Mouse (Mus musculus) left cerebral cortex, adult 2 months (tissue): Measurements from ENCODE around the gene Plekhh1. TPM values are rescaled to one million over a fixed set of nuclear protein-coding genes. Genes with fewer than 3 reads are reported as not detected.

ENCODE experiments used
- DNase-seq, 2 experiments: peaks; one replicate each; pipeline ENCODE4 v3.0.0; 2021 to 2022; ENCODE audit warnings: low spot score in 2 of 2, mixed read lengths in 1 of 2; ENCODE audit errors: extremely low spot score in 1 of 2
- H3K27ac ChIP-seq: fragments of 200-600 bp; 2 replicates; pipeline ENCODE4 v1.8.1; 2022
- H3K4me3 ChIP-seq: fragments of 200-600 bp; 2 replicates; pipeline ENCODE4 v1.8.1; 2022
- CTCF ChIP-seq: fragments of 200-600 bp; IDR thresholded peaks from 2 replicates; pipeline ENCODE4 v1.8.1; 2022; ENCODE audit warnings: antibody characterized with exemption, mild to moderate bottlenecking, moderate library complexity
- intact Hi-C: fragments of 180-260 bp; cut with DNase I; formaldehyde crosslinking; loops from one replicate; pipeline ENCODE4 v1.15.1; 2025
- total RNA-seq, 2 experiments: library from RNA; stranded (reverse); gene quantifications; 2 replicates each; pipeline ENCODE4 v1.2.3; 2021

The Plekhh1 gene
- total RNA-seq, 2 experiments from 2014 or later = 9.1 to 12.1 TPM

GRCm38 (mm10) chr12:79097106-79097752, 68.3 kb downstream of the Plekhh1 start:
- no peak overlapping the region for H3K27ac ChIP-seq
- peak; percentile 79 for TF ChIP-seq CTCF
- H3K4me3 ChIP-seq = no peak overlapping the region
- intact Hi-C loops = loop anchor here (1.0 to 10.0 kb wide), 3 partner anchors 74 to 892 kb away; no protein-coding TSS in a partner anchor
- DNase-seq = peak in 1 of 2 experiments; percentile 17

- TF ChIP-seq CTCF = no peak
- DNase-seq = no peak
- Histone ChIP-seq H3K4me3 (no peak overlapping the region), H3K27ac (no peak overlapping the region)
- intact Hi-C loops = no loop called here
Measured at GRCm38 (mm10) chr12:79103773-79104172, 74.8 kb downstream of the Plekhh1 start.

- Histone ChIP-seq H3K4me3 (no peak overlapping the region), H3K27ac (no peak overlapping the region)
- no peak for DNase-seq
- intact Hi-C loops = no loop called here
- no peak for TF ChIP-seq CTCF
Measured at GRCm38 (mm10) chr12:79104544-79104943, 75.6 kb downstream of the Plekhh1 start.

- intact Hi-C loops = no loop called here
- H3K27ac ChIP-seq = no peak overlapping the region
- H3K4me3 ChIP-seq = no peak overlapping the region
- DNase-seq = no peak
- no peak for TF ChIP-seq CTCF
Measured at GRCm38 (mm10) chr12:79105312-79105711, 76.3 kb downstream of the Plekhh1 start.

- no peak for DNase-seq
- intact Hi-C loops = no loop called here
- Histone ChIP-seq H3K27ac (no peak overlapping the region), H3K4me3 (no peak overlapping the region)
- no peak for TF ChIP-seq CTCF
Measured at GRCm38 (mm10) chr12:79118991-79119390, 90.0 kb downstream of the Plekhh1 start.

GRCm38 (mm10) chr12:79122820-79123219, 93.9 kb downstream of the Plekhh1 start:
- no peak for DNase-seq
- intact Hi-C loops = no loop called here
- TF ChIP-seq CTCF = peak; percentile 58
- no peak overlapping the region for H3K27ac ChIP-seq
- H3K4me3 ChIP-seq = no peak overlapping the region

GRCm38 (mm10) chr12:79130299-79131177, 101.6 kb downstream of the Plekhh1 start, which contains the start of gene Arg2:
Gene Arg2 (plus strand): TSS chr12:79130777.
- Histone ChIP-seq H3K4me3 (peak within 1 kb of the TSS; percentile 48), H3K27ac (no peak within 1 kb of the TSS)
- intact Hi-C loops = no loop called here
- no peak for TF ChIP-seq CTCF
- peak; percentile 72 to 74 for DNase-seq

Other genes starting within 250 kb of the Plekhh1 start
- gene Atp6v1d, start 167.5 kb upstream of the Plekhh1 start, total RNA-seq = 100 to 1,000 TPM; 274 to 294 TPM
- gene Eif2s1, start 167.3 kb upstream of the Plekhh1 start, total RNA-seq = 10 to 100 TPM; 44.8 to 51.8 TPM
- under 1 TPM in 1 of 2 experiments, not detected in 1; 0.36 TPM for gene Plek2, start 122.2 kb upstream of the Plekhh1 start, total RNA-seq
- 10 to 100 TPM; 24.7 to 33.1 TPM for gene Tmem229b, start 21.5 kb upstream of the Plekhh1 start, total RNA-seq
- 10 to 100 TPM in 1 of 2 experiments, 1 to 10 TPM in 1; 9.7 to 10.3 TPM for gene Pigh, start 60.5 kb downstream of the Plekhh1 start, total RNA-seq
- 1 to 10 TPM; 2.2 to 2.3 TPM for gene Arg2, start 101.6 kb downstream of the Plekhh1 start, total RNA-seq
- 100 to 1,000 TPM; 247 to 256 TPM for gene Vti1b, start 143.5 kb downstream of the Plekhh1 start, total RNA-seq
- gene Rdh11, start 163.1 kb downstream of the Plekhh1 start, total RNA-seq = 10 to 100 TPM; 19.3 to 20.9 TPM
- 1 to 10 TPM; 1.8 to 2.1 TPM for gene Rdh12, start 179.8 kb downstream of the Plekhh1 start, total RNA-seq